In genomic region chr7:34233909-34234609, GRCm38 (mm10) we compare ENCODE assay signal across 8 mouse cellular contexts. TPM values are rescaled to one million over a fixed set of nuclear protein-coding genes. Genes with fewer than 3 reads are reported as not detected.
DNase-seq lines count a peak whose midpoint lies in the region; ATAC-seq lines count a peak whose summit lies in the region.

No protein-coding gene starts in this region.

- ATAC-seq in hindbrain, embryonic 12.5 days (ENCODE audit: low FRiP score) = peak; percentile 96

- H3K27me3 ChIP-seq in hindbrain, embryonic 12.5 days = no peaks in the 10 kb centered on the region

- DNase-seq in NIH3T3 (ENCODE audit: low read depth) = peak; percentile 100
- peak; percentile 100 for DNase-seq in cerebellum, postnatal 10 days
- peak; percentile 99 to 100 for DNase-seq in frontal cortex, postnatal 10 days (ENCODE audit: low spot score in 2 of 2)
- peak; percentile 99 to 100 for DNase-seq in layer of hippocampus, postnatal 14 days (ENCODE audit: low spot score in 2 of 2)
- DNase-seq in lung, postnatal 14 days = peak; percentile 97
- peak; percentile 98 for DNase-seq in retina, adult 2 months (ENCODE audit: low read depth, low spot score)
- DNase-seq in thymus, postnatal 36 days = peak; percentile 99 to 100

- H3K4me2 ChIP-seq in hindbrain, embryonic 12.5 days (replicated peaks) = peak overlapping the region; percentile 61

- H3K9ac ChIP-seq in hindbrain, embryonic 12.5 days = peak overlapping the region; percentile 59

- H3K27ac ChIP-seq in hindbrain, embryonic 12.5 days = peak overlapping the region; percentile 86

- no peaks in the 10 kb centered on the region for H3K9me3 ChIP-seq in hindbrain, embryonic 12.5 days (replicated peaks)

- H3K36me3 ChIP-seq in hindbrain, embryonic 12.5 days = peaks cover 20% of the 10 kb centered on the region

- H3K4me1 ChIP-seq in hindbrain, embryonic 12.5 days = peaks cover 17% of the 10 kb centered on the region

- under 1% methylated on average over 43 of the region's 46 CpGs for WGBS in hindbrain, embryonic 12.5 days

- peak overlapping the region; percentile 43 for H3K4me3 ChIP-seq in hindbrain, embryonic 12.5 days

RNA-seq across cellular contexts. Expression of gene Gpi1, which starts 3.9 kb away (rescaled TPM):
- 239 and 241 TPM in 2 replicates for polyA plus RNA-seq in hindbrain, embryonic 12.5 days (2016; fragmentation: Nextera tagmentation; extraction: Ambion mirVana)
- 100 to 1,000 TPM; 842 to 844 TPM for total RNA-seq in layer of hippocampus, postnatal 14 days (2021)

RNA-seq across cellular contexts. Expression of gene Gm6096, which starts 16.8 kb away (rescaled TPM):
- not detected in 2 replicates for polyA plus RNA-seq in hindbrain, embryonic 12.5 days (2016; fragmentation: Nextera tagmentation; extraction: Ambion mirVana)
- not detected for total RNA-seq in layer of hippocampus, postnatal 14 days (2021)

RNA-seq across cellular contexts. Expression of gene Pdcd2l, which starts 37.6 kb away (rescaled TPM):
- polyA plus RNA-seq in hindbrain, embryonic 12.5 days (2016; fragmentation: Nextera tagmentation; extraction: Ambion mirVana) = 63.4 and 68.1 TPM in 2 replicates
- total RNA-seq in layer of hippocampus, postnatal 14 days (2021) = 10 to 100 TPM; 20.6 to 24.7 TPM

Comparison
In these comparisons a context has a peak if more than half of its experiments do, and no peak if none do; other contexts are left out.
1. Peak in every context shown above with its lines: DNase-seq, ATAC-seq, H3K4me3 ChIP-seq and H3K27ac ChIP-seq.